Mouse (Mus musculus) myocyte (in vitro differentiated cells): ENCODE measurements around the gene Cab39.

ENCODE experiments used
- MAX ChIP-seq: IDR thresholded peaks from one replicate; pipeline ENCODE4 v1.6.1; 2011; ENCODE audit warnings: low read depth, mild to moderate bottlenecking, control low read depth
- POLR2A ChIP-seq: IDR thresholded peaks from one replicate; pipeline ENCODE4 v1.6.1; 2011; ENCODE audit warnings: low read depth, mild to moderate bottlenecking, control low read depth, moderate library complexity; ENCODE audit not compliant: insufficient read length
- POLR2AphosphoS2 ChIP-seq: IDR thresholded peaks from one replicate; pipeline ENCODE4 v1.6.1; 2011; ENCODE audit warnings: low read depth, control low read depth; ENCODE audit not compliant: insufficient read length
- REST ChIP-seq: IDR thresholded peaks from one replicate; pipeline ENCODE4 v1.6.1; 2011; ENCODE audit warnings: mild to moderate bottlenecking, control low read depth, moderate library complexity; ENCODE audit not compliant: insufficient read depth, insufficient read length
- SRF ChIP-seq: IDR thresholded peaks from one replicate; pipeline ENCODE4 v1.6.1; 2011; ENCODE audit warnings: low read depth; ENCODE audit not compliant: control insufficient read depth, insufficient read length
- TCF12 ChIP-seq: IDR thresholded peaks from one replicate; pipeline ENCODE4 v1.6.1; 2011; ENCODE audit warnings: mild to moderate bottlenecking, control low read depth; ENCODE audit not compliant: poor library complexity, insufficient read depth, severe bottlenecking
- TCF3 ChIP-seq: IDR thresholded peaks from one replicate; pipeline ENCODE4 v1.6.1; 2011; ENCODE audit warnings: low read depth, control low read depth; ENCODE audit not compliant: insufficient read length
- USF1 ChIP-seq: IDR thresholded peaks from one replicate; pipeline ENCODE4 v1.6.1; 2011; ENCODE audit warnings: low read depth, mild to moderate bottlenecking, control low read depth, moderate library complexity

- TF ChIP-seq TCF3, result no peak
- no peak for TF ChIP-seq POLR2A
- TF ChIP-seq USF1, result no peak
- TF ChIP-seq MAX, result no peak
- TF ChIP-seq REST, result no peak
- TF ChIP-seq POLR2AphosphoS2, result no peak
- TF ChIP-seq TCF12, result no peak
- no peak for TF ChIP-seq SRF
Observed at GRCm38 (mm10) chr1:85827166-85827565, 33.9 kb downstream of the Cab39 start.
